Mouse (Mus musculus) heart, embryonic 13.5 days (tissue): ENCODE results near the gene Sgsh. TPM values are rescaled to one million over a fixed set of nuclear protein-coding genes. Genes with fewer than 3 reads are reported as not detected.
"Not testable (repeated sequence)": the region's sequence is repeated elsewhere in the genome, so short reads cannot be mapped to it uniquely, and the experiment has no call there.

Experiments used
- ATAC-seq: fragments of 200-750 bp; cut with Nextera tagmentation; 2 replicates; pipeline ENCODE4 v1.8.0; 2017; ENCODE audit warnings: moderate TSS enrichment; ENCODE audit not compliant: insufficient number of reproducible peaks, low FRiP score, low TSS enrichment; ENCODE audit errors: extremely low read depth
- H3K27ac ChIP-seq: fragments of 300-500 bp; sonication (generic); replicated peaks from 2 replicates; pipeline ENCODE4 v1.5.1; 2015; ENCODE audit warnings: moderate library complexity, mild to moderate bottlenecking, inconsistent platforms
- H3K27me3 ChIP-seq: fragments of 300-500 bp; sonication (generic); replicated peaks from 2 replicates; pipeline ENCODE4 v1.6.1; 2015; ENCODE audit warnings: mild to moderate bottlenecking, inconsistent platforms
- H3K36me3 ChIP-seq: fragments of 300-500 bp; sonication (generic); 2 replicates; pipeline ENCODE4 v1.6.1; 2015; ENCODE audit warnings: mild to moderate bottlenecking, inconsistent platforms
- H3K4me1 ChIP-seq: fragments of 300-500 bp; sonication (generic); 2 replicates; pipeline ENCODE4 v1.6.1; 2015; ENCODE audit warnings: inconsistent platforms
- H3K4me2 ChIP-seq: fragments of 300-500 bp; sonication (generic); 2 replicates; pipeline ENCODE4 v1.6.1; 2015; ENCODE audit warnings: inconsistent platforms, mild to moderate bottlenecking, moderate library complexity
- H3K4me3 ChIP-seq: fragments of 300-500 bp; sonication (generic); 2 replicates; pipeline ENCODE4 v1.5.1; 2015; ENCODE audit warnings: moderate library complexity, mild to moderate bottlenecking, inconsistent platforms
- H3K9ac ChIP-seq: fragments of 300-500 bp; sonication (generic); 2 replicates; pipeline ENCODE4 v1.6.1; 2015; ENCODE audit warnings: inconsistent platforms, mild to moderate bottlenecking, moderate library complexity
- H3K9me3 ChIP-seq: fragments of 300-500 bp; sonication (generic); 2 replicates; pipeline ENCODE4 v1.6.1; 2016; ENCODE audit warnings: inconsistent platforms
- WGBS: fragments of 180-500 bp; shearing (Covaris S2); methylation state at CpG from one replicate; pipeline ENCODE4 v1.1.7; 2015; ENCODE audit warnings: mixed read lengths; 5-methylcytosine and 5-hydroxymethylcytosine counted together
- polyA plus RNA-seq: library from polyadenylated mRNA; unstranded; fragments of >200 nt; fragmentation: Nextera tagmentation; extraction: Ambion mirVana; gene quantifications from 2 replicates; pipeline ENCODE4 v1.2.1, GENCODE M21; 2015

The Sgsh gene
- polyA plus RNA-seq, 1 experiment from 2014 or later: 5.7 TPM

- Histone ChIP-seq H3K4me1 (peaks cover 61% of the 10 kb centered on the region), H3K27me3 (peaks cover 20% of the 10 kb centered on the region), H3K9ac (peak overlapping the region; percentile 91), H3K9me3 (no peaks in the 10 kb centered on the region), H3K4me2 (peak overlapping the region; percentile 90), H3K27ac (peak overlapping the region; percentile 97), H3K4me3 (peak overlapping the region; percentile 77), H3K36me3 (peaks cover 6% of the 10 kb centered on the region)
- no peak for ATAC-seq
- 28% methylated on average over 7 of the region's 7 CpGs for WGBS
These were observed 36.2 kb upstream of the Sgsh start for GRCm38 (mm10) chr11:119391386-119392000.

- 2% methylated on average over 53 of the region's 53 CpGs for WGBS
- Histone ChIP-seq H3K9ac (peak overlapping the region; percentile 91), H3K36me3 (no peaks in the 10 kb centered on the region), H3K27ac (peak overlapping the region; percentile 97), H3K27me3 (peaks cover 15% of the 10 kb centered on the region), H3K9me3 (no peaks in the 10 kb centered on the region), H3K4me2 (peak overlapping the region; percentile 90), H3K4me1 (peaks cover 59% of the 10 kb centered on the region), H3K4me3 (peak overlapping the region; percentile 69)
- ATAC-seq: no peak; the same call in 1 of the 2 replicates
These were observed 35.2 kb upstream of the Sgsh start for GRCm38 (mm10) chr11:119390271-119391231.

- Histone ChIP-seq H3K27ac (peak overlapping the region; percentile 97), H3K4me3 (peak overlapping the region; percentile 69), H3K36me3 (no peaks in the 10 kb centered on the region), H3K4me1 (peaks cover 62% of the 10 kb centered on the region), H3K9ac (peak overlapping the region; percentile 91), H3K27me3 (peaks cover 8% of the 10 kb centered on the region), H3K4me2 (peak overlapping the region; percentile 90), H3K9me3 (no peaks in the 10 kb centered on the region)
- under 1% methylated on average over 35 of the region's 35 CpGs for WGBS
- ATAC-seq: peak; percentile 16; the same call in 1 of the 2 replicates
These were observed 34.5 kb upstream of the Sgsh start for GRCm38 (mm10) chr11:119389851-119390270.

GRCm38 (mm10) chr11:119387273-119387672 is 31.9 kb upstream of the Sgsh start:
- 1% methylated on average over 3 of the region's 3 CpGs for WGBS
- not testable (repeated sequence) for H3K9me3 ChIP-seq, H3K9ac ChIP-seq, H3K36me3 ChIP-seq, H3K4me3 ChIP-seq, ATAC-seq, H3K27me3 ChIP-seq
- H3K4me1 ChIP-seq: peaks cover 49% of the 10 kb centered on the region
- peak overlapping the region; percentile 30; the same call in 1 of the 2 replicates for H3K4me2 ChIP-seq
- H3K27ac ChIP-seq: peak overlapping the region; percentile 83

- Histone ChIP-seq H3K4me1 (peaks cover 49% of the 10 kb centered on the region), H3K9me3 (no peaks in the 10 kb centered on the region), H3K4me3 (no peak overlapping the region), H3K36me3 (peaks cover under 1% of the 10 kb centered on the region; the same call in 1 of the 2 replicates), H3K27me3 (no peaks in the 10 kb centered on the region), H3K9ac (no peak overlapping the region), H3K27ac (no peak overlapping the region), H3K4me2 (no peak overlapping the region)
- no peak for ATAC-seq
- 90% methylated on average over 5 of the region's 5 CpGs for WGBS
These were observed 31.0 kb upstream of the Sgsh start for GRCm38 (mm10) chr11:119386306-119386705.

GRCm38 (mm10) chr11:119384904-119385303 is 29.6 kb upstream of the Sgsh start:
- Histone ChIP-seq H3K4me1 (peaks cover 45% of the 10 kb centered on the region), H3K36me3 (peaks cover 15% of the 10 kb centered on the region), H3K4me2 (no peak overlapping the region), H3K9me3 (no peaks in the 10 kb centered on the region), H3K4me3 (no peak overlapping the region), H3K9ac (peak overlapping the region; percentile 37; the same call in 1 of the 2 replicates), H3K27me3 (no peaks in the 10 kb centered on the region), H3K27ac (peak overlapping the region; percentile 39; the same call in 1 of the 2 replicates)
- 38% methylated on average over 4 of the region's 4 CpGs for WGBS
- ATAC-seq: no peak

GRCm38 (mm10) chr11:119382338-119382850 is 27.1 kb upstream of the Sgsh start:
- WGBS: 64% methylated on average over 6 of the region's 6 CpGs
- Histone ChIP-seq H3K9me3 (no peaks in the 10 kb centered on the region), H3K27me3 (no peaks in the 10 kb centered on the region), H3K4me3 (no peak overlapping the region), H3K36me3 (peaks cover 40% of the 10 kb centered on the region), H3K4me2 (no peak overlapping the region), H3K9ac (peak overlapping the region; percentile 65), H3K4me1 (peaks cover 30% of the 10 kb centered on the region), H3K27ac (peak overlapping the region; percentile 79)
- no peak for ATAC-seq

GRCm38 (mm10) chr11:119381631-119382337 is 26.4 kb upstream of the Sgsh start:
- no peaks in the 10 kb centered on the region for H3K27me3 ChIP-seq
- H3K9ac ChIP-seq: peak overlapping the region; percentile 65
- peak overlapping the region; percentile 79 for H3K27ac ChIP-seq
- peak; percentile 42; the same call in 1 of the 2 replicates for ATAC-seq
- no peak overlapping the region for H3K4me3 ChIP-seq
- WGBS: 29% methylated on average over 9 of the region's 9 CpGs
- 0 out of 2 replicates have a peak overlapping the region, but pooled peaks have one; percentile 25 for H3K4me2 ChIP-seq
- peaks cover 46% of the 10 kb centered on the region for H3K36me3 ChIP-seq
- peaks cover 24% of the 10 kb centered on the region for H3K4me1 ChIP-seq
- no peaks in the 10 kb centered on the region for H3K9me3 ChIP-seq

GRCm38 (mm10) chr11:119378551-119378950 is 23.2 kb upstream of the Sgsh start:
- Histone ChIP-seq H3K4me1 (peaks cover 20% of the 10 kb centered on the region), H3K36me3 (peaks cover 54% of the 10 kb centered on the region), H3K9ac (no peak overlapping the region), H3K27me3 (no peaks in the 10 kb centered on the region), H3K27ac (no peak overlapping the region), H3K9me3 (no peaks in the 10 kb centered on the region), H3K4me2 (no peak overlapping the region), H3K4me3 (no peak overlapping the region)
- no peak for ATAC-seq
- 92% methylated on average over 1 of the region's 1 CpGs for WGBS

GRCm38 (mm10) chr11:119377326-119377725 is 22.0 kb upstream of the Sgsh start:
- Histone ChIP-seq H3K4me1 (peaks cover 20% of the 10 kb centered on the region), H3K27me3 (no peaks in the 10 kb centered on the region), H3K4me3 (no peak overlapping the region), H3K4me2 (no peak overlapping the region), H3K9ac (no peak overlapping the region), H3K27ac (no peak overlapping the region), H3K9me3 (no peaks in the 10 kb centered on the region), H3K36me3 (peaks cover 54% of the 10 kb centered on the region)
- no peak for ATAC-seq
- WGBS: 84% methylated on average over 11 of the region's 11 CpGs
